In the genomic region with DNA sequence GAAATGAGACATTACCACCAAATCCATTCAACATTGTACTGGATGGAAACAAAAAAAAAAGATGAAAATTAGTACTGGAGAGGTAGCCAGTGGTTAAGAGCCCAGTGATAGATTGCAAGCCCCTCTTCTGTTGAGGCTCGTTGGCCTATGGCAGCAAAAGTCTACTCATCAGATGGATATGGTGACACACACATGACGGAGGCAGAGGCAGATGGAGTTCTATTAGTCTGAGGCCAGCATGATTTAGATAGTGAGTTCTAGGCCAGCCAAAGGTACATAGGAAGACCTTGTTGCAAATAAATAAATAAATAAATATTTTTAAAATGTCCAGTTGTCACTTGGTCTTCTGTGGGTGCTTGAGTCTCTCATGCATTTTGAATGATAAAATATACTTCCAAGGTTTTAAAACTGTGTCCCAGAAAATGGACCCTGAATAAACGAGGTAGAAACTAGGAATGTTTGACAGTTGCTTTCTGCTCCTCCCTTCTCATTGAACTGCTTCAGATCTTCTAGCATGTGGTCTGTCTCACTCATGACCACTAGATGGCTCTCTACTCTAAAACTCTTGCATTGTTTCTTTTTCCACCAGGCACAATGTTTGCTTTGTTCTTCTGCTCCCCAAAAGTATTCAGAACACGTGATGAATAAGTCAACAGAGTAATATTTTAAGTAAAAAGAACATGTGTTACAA, we compare ENCODE assay signal across 8 mouse cellular contexts.
DNase-seq lines count a peak whose midpoint lies in the region; ATAC-seq and TF ChIP-seq lines count a peak whose summit lies in the region.

No protein-coding gene starts in this region.

- H3K4me3 ChIP-seq in G1E (ENCODE audit: low read depth, low read length), result no peak overlapping the region
- no peak overlapping the region for H3K4me3 ChIP-seq in midbrain, embryonic 12.5 days

- no peak overlapping the region for H3K4me2 ChIP-seq in midbrain, embryonic 12.5 days (replicated peaks)

- ATAC-seq in G1E (ENCODE audit: extremely low read depth, insufficient number of reproducible peaks, low FRiP score, poor library complexity, severe bottlenecking), result peak; percentile 34; the same call in 1 of the 2 replicates
- peak; percentile 52 for ATAC-seq in midbrain, embryonic 12.5 days (ENCODE audit: low FRiP score, low read depth)
- no peak for ATAC-seq in monocyte, adult 5-6 weeks (replicated peaks; ENCODE audit: insufficient number of reproducible peaks, low FRiP score, low TSS enrichment, poor library complexity, severe bottlenecking)

- TF ChIP-seq CTCF in G1E (IDR thresholded peaks at IDR 0.05; ENCODE audit: low read depth, low read length), result peak; percentile 49; the same call in 1 of the 2 replicates

- no peaks in the 10 kb centered on the region for H3K36me3 ChIP-seq in G1E (replicated peaks)
- no peaks in the 10 kb centered on the region for H3K36me3 ChIP-seq in midbrain, embryonic 12.5 days

- H3K9ac ChIP-seq in midbrain, embryonic 12.5 days (replicated peaks), result no peak overlapping the region

- H3K27me3 ChIP-seq in G1E (ENCODE audit: insufficient read depth, low read length), result no peaks in the 10 kb centered on the region
- H3K27me3 ChIP-seq in midbrain, embryonic 12.5 days, result no peaks in the 10 kb centered on the region

- 54% methylated on average over 4 of the region's 4 CpGs for WGBS in midbrain, embryonic 12.5 days

- intact Hi-C loops in left cerebral cortex, postnatal 36 days (cut with DNase I), result loop anchor here (5.0 kb wide), 1 partner anchor 781 kb away; no protein-coding TSS in a partner anchor

- peaks cover 11% of the 10 kb centered on the region for H3K4me1 ChIP-seq in G1E (ENCODE audit: insufficient read depth, low read depth, low read length)
- no peaks in the 10 kb centered on the region for H3K4me1 ChIP-seq in midbrain, embryonic 12.5 days

- H3K9me3 ChIP-seq in G1E (replicated peaks), result no peaks in the 10 kb centered on the region
- H3K9me3 ChIP-seq in midbrain, embryonic 12.5 days, result no peaks in the 10 kb centered on the region

- DNase-seq in left cerebral cortex, adult 11 months (ENCODE audit: low spot score), result peak; percentile 54
- DNase-seq in left cerebral cortex, postnatal 36 days (ENCODE audit: low spot score in 2 of 2), result no peak
- DNase-seq in G1E (ENCODE audit: low spot score), result no peak
- peak; percentile 37 for DNase-seq in c-Kit-positive CD71-positive TER-119-positive erythroid progenitor cells, embryonic 14.5 days (ENCODE audit: low spot score)
- DNase-seq in induced T-regulatory cell, adult 2 months (ENCODE audit: low read depth), result peak; percentile 57
- DNase-seq in ovary, postnatal 36 days (ENCODE audit: low spot score), result no peak

- no peak overlapping the region for H3K27ac ChIP-seq in midbrain, embryonic 12.5 days (replicated peaks)

Comparison
In these comparisons a context has a peak if more than half of its experiments do, and no peak if none do; other contexts are left out.
1. DNase-seq: peak in left cerebral cortex, adult 11 months (single experiment), c-Kit-positive CD71-positive TER-119-positive erythroid progenitor cells, embryonic 14.5 days (single experiment) and induced T-regulatory cell, adult 2 months (single experiment); none in left cerebral cortex, postnatal 36 days (0 of 2), G1E (single experiment) and ovary, postnatal 36 days (single experiment).